Mouse (Mus musculus) urinary bladder, postnatal 10 days (tissue): ENCODE data around the gene Mfn1.

Source experiments
- DNase-seq: peaks from one replicate; pipeline ENCODE4 v3.0.0; 2022; ENCODE audit warnings: low spot score

Gene Mfn1

DNA sequence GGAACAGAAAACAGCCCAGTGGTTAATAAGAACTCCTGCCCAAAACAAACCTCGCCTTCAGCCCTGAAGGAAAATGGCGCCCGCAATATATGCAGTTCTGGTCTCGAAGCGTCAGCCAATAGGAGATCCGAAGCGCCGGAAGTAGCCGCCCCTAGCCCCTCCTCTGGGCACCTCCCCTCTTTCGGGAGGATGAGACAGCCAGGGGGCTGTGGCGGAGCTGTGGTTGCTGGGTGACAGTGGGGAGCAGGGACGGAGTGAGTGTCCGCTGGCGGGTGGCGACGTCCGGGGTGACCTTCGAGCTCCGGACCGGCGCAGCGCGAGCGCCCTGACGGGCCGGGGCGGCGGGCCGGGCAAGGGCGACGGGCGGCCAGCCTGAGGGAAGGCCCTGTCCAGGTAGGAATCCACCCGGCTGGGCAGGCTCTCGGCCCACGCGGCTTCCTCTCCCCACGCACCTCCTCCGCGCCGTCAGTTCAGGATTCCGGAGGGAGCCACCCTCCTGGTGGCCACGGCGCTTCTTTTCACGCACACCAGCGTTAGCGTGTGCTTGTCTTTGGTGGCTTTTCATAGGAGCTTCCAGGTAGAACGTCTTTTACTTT lies at the start of gene Mfn1:
Mfn1 (plus strand) TSS at position 163 of the 596 bp plus-strand sequence.
- peak; percentile 63 for DNase-seq

DNA sequence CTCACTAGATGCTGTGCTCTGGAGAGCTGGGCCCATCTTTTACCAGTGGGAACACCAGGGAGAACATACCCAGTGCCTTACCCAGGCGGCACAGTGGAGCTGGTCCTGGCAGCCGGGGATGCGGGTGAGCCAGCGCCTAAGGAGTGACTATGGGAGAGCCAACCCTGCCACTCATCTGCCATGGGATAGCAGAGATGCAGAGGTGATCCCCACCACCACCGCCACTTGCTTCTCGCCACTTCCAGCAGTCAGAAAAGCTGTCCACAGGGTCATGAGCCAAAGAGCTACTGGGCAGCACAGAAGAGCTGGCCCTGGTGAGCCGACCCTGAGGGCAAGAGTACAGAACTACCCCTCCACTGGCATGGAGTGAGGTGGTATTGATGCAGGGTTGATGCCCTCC lies 49.3 kb upstream of the Mfn1 start:
- no peak for DNase-seq

- DNase-seq: no peak
These were observed 46.2 kb upstream of the Mfn1 start for GRCm38 (mm10) chr3:32483035-32483434.

DNA sequence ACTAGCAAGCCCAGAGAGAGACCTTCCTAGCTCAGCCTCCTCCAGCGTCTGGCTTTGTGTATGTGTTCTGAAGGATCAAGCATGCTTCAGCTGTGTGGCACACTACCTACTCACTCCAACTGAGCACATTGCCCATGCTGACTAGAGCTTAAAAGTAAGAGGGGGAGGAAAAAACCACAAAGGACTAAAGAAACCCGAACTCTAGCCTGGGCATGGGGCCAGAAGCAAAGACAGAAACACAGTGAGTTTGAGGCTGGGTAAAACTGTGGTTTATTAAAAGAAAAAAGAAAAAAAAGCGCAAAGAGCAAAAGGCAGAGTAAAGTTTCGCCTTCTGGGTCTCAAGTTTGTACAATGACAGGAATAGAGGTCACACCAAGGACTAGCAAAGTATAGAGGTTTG lies 42.7 kb upstream of the Mfn1 start:
- DNase-seq: no peak

- no peak for DNase-seq
These were observed 41.1 kb upstream of the Mfn1 start for GRCm38 (mm10) chr3:32488172-32488571.

- no peak for DNase-seq
These were observed 39.0 kb upstream of the Mfn1 start for GRCm38 (mm10) chr3:32490076-32490927.

DNA sequence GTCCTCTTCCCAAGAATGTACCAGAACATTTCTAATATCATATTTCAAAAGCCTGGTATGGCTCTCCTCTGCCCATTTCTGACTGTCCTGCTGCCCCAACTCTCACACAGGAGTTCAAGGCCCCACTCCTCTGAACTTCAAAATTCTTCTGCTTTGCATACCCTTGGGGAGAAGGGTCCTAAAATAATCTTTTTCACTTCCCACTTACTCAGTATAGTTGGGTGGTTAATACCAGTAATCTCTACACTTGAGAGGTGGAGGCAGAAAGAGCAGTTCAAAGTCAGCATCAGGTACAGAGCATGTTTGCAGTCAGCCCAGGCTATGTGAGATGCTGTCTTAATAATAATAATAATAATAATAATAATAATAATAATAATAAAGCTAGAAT lies 38.3 kb upstream of the Mfn1 start:
- DNase-seq: no peak

GRCm38 (mm10) chr3:32492097-32493090 lies 36.9 kb upstream of the Mfn1 start, which contains the start of gene Kcnmb3:
Kcnmb3 (minus strand) TSS chr3:32492231.
- DNase-seq: no peak

DNA sequence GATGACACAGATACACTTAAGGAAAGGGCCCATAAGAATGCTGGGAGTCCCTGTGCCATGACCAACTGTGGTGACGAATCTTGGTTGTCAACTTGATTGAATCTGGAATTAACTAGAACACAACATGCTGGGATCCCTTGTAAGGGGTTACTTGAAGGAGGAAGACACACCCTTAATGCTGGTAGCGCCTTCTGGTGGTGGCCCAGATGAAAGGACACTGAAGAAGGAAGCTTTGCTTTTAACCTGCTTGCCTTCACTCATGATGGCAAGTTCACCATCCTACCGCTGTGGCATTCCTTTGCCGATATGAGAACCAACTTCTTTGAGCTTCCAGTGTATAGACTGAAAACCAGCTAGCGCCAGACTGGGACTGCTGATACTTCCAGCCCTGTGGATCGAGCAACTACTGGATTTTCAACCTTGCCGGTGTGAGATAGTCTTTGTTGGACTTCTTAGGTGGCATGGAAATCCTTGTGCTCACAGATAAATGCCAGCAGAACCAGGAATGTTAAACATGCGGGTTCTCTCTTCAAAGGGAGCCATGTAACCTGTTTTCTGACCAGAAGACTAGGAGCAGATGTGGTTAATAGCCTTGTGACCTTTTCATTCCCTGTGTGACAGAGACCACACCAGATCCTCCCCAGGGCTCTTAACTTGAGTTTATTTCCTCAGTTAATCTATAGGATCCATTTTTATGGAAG lies 34.7 kb upstream of the Mfn1 start:
- no peak for DNase-seq

GRCm38 (mm10) chr3:32495088-32495770 lies 34.0 kb upstream of the Mfn1 start:
- DNase-seq: no peak

GRCm38 (mm10) chr3:32495856-32496710 lies 33.2 kb upstream of the Mfn1 start:
- DNase-seq: no peak

GRCm38 (mm10) chr3:32496711-32497070 lies 32.6 kb upstream of the Mfn1 start:
- no peak for DNase-seq

DNA sequence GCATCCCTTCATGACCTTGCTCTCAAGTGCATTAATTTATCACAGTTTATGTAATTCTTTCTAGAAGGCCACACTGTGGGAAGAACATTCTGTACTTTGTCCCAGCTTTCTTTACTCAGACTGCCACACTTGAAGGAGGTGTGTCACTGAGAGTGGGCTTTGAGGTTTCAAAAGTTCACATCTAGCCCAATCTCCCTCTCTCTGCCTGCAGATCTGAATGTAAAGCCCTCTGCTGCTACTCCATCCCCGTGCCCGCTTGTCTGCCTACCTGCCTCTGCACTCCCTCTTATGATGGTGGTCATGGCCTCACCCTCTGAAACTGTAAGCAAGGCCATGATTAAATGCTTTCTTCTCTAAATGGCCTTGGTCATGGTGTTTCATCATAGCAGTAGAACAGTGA lies 28.9 kb upstream of the Mfn1 start:
- DNase-seq: no peak

GRCm38 (mm10) chr3:32505841-32506240 lies 23.4 kb upstream of the Mfn1 start:
- DNase-seq: no peak

- DNase-seq: no peak
These were observed 22.7 kb upstream of the Mfn1 start for GRCm38 (mm10) chr3:32506366-32507225.

- DNase-seq: no peak
These were observed 20.5 kb upstream of the Mfn1 start for GRCm38 (mm10) chr3:32508666-32509324.

DNA sequence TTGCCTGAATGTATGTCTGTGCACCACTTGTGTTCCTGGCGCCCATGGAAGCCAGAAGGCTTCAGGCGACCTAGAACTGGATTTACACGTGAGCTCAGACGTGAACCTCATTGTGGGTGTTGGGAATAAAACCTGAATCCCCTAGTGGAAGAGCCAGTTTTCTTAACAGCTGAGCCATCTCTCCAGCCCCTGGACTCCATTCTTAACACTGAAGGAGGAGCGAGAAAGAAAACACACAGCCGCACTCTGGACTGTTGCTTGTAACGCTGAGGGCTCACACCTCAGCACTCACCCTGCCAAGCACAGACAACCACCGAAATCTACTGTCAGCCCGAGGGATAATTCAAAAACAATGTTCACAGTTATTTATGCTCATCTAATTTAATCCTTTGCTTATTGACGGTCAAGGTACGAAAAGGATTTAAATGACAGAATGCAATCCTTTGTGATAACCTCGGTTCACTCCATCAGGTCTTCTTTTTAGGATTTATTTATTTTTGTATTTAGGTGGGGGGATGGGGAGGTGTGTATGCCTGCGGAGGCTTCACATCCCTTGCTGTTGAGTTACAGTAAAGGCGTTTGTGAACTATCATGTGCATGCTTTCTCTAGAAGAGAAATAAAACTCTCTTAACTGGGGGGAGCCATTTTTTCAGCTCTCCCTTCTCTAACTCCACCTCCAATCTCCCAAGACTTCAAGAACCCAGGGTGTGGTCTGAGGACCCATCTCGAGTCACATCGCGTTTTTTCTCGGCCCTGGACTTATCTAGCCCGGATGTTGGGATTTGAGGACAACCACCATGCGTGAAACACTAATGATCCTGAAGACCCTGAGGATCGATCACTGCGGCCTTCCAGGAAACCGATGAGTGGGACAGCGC lies 19.5 kb upstream of the Mfn1 start, which contains the start of gene Zfp639:
Zfp639 (plus strand) TSS at position 764 of the 879 bp plus-strand sequence.
- DNase-seq: no peak
